Mouse (Mus musculus) 3134 (cell line): ENCODE results near the gene Irf2bp2.
A peak's percentile ranks its signal among the peaks of the same experiment; 100 is the strongest.

ENCODE experiments used
- DNase-seq: peaks from one replicate; pipeline ENCODE4 v3.0.0-alpha.2; 2011; ENCODE audit warnings: low spot score; ENCODE audit not compliant: insufficient read length; ENCODE audit errors: extremely low read depth

The Irf2bp2 gene

DNA sequence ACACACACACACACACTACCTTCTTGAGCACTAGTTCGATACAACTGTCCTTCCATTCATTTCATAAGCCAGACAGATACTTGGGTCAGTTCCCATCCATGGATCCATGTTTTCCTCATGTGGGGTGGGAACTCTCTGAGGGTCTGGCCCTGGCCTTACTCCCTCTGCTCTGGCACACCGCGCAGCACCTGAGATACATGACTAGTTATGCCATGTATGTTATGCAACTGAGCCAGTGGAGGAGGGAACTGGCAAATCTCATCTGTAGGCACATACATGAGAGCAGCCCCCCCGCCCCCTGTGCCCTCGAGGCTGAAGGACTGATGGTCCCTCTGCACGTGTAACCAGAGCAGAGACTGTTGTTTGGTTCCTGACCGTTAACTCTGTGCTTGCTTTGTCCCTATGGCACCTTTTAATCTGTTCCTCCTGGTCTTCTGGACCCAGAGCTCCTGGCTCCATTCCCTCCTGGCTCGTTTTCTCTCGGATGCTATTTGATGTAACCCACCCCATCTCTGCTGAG lies 23.2 kb downstream of the Irf2bp2 start:
- no peak for DNase-seq

GRCm38 (mm10) chr8:126570046-126570445 lies 23.7 kb downstream of the Irf2bp2 start:
- no peak for DNase-seq

- no peak for DNase-seq
Measured at GRCm38 (mm10) chr8:126569638-126570037, 24.1 kb downstream of the Irf2bp2 start.

DNA sequence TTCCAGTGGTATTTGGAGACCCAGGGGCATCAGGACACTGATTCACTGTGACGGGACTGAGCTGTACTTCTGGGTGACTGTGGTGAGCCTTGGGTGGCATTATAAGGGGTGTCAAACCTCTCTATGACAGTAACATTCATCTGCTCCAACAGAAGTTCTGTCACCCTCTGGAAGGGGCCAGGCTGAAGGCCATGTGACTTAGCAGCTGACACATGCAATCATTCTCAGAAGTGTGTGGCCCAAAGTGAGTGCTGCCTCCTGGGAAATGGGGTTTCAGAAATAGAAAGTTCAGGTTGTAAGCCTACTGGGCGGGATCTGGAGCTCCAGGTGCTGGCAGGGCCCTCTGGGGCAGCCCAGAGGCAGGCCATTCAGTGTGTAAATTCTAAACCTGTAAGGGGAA lies 26.1 kb downstream of the Irf2bp2 start:
- peak; percentile 43 for DNase-seq

GRCm38 (mm10) chr8:126566446-126567062 lies 27.2 kb downstream of the Irf2bp2 start:
- peak; percentile 88 for DNase-seq

GRCm38 (mm10) chr8:126565954-126566445 lies 27.8 kb downstream of the Irf2bp2 start:
- DNase-seq: no peak

DNA sequence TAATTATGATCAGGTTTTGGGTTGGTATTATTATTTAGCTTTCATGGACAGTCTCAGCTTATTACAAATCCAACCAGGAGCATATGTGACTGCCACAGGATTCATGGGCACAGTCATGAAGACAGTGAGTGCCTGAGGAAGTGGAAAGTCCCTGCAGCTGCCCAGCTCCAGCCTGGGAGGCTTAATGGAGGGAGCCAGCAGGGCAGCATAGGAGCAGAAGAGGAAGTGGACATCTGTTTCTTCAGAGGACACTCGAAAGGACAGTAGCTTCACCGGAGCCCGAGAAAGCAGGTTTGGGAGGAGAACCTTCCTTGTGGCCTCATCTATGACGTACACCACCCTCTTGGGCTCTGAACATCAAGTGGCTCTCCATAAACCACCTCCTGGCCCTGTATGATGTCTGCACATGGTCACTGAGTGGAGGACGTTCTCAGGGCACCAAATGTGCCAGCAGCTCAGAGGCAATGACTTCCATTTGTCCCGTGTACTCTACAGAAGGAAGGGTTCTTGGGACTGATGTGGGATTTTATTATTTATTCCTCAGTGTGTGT lies 28.5 kb downstream of the Irf2bp2 start:
- no peak for DNase-seq

GRCm38 (mm10) chr8:126564551-126565154 lies 29.1 kb downstream of the Irf2bp2 start:
- DNase-seq: no peak

DNA sequence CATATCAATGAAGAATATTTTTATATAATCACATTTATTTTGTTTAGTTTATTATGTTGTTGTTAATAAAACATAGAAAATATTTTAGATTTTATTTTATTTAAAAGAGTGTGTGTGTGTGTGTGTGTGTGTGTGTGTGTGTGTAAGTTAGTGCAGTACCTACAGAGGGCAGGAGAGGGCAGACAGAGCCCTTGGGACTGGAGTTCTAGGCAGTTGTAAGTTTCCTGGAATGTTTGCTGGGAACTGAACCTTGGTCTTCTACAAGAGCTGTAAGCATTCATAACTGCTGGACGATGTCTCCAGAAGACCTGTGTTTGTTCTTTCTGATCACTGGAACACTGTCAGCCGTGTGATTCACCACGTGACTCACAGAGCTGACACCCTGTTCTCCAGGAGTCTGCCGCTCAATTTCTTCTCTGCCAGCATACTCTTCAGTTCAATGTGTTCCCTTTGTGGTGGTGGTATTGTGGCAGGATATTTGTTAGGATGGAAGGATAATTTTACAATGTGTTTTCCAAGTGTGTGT lies 32.4 kb downstream of the Irf2bp2 start:
- no peak for DNase-seq

GRCm38 (mm10) chr8:126558400-126558953 lies 35.3 kb downstream of the Irf2bp2 start:
- DNase-seq: no peak

DNA sequence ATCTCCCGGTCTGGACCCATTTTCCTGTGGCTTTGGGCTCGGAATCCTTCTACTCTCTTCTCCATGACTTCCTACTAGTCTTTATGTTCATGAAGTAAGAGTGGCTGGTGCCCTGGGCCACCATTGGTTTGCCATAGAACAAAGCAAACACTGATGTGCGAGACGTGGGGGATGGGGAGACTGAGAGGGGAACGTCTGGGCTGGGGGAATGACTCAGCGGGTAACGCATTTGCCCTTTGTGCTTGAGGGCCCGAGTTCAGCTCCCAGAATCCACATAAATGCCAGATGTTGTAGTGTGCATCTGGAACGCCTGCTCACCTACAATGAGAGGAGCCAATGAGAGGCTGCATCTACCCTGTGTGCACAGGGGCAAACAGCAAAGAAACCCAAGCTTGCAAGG lies 36.4 kb downstream of the Irf2bp2 start:
- DNase-seq: no peak

GRCm38 (mm10) chr8:126556691-126557090 lies 37.1 kb downstream of the Irf2bp2 start:
- no peak for DNase-seq

DNA sequence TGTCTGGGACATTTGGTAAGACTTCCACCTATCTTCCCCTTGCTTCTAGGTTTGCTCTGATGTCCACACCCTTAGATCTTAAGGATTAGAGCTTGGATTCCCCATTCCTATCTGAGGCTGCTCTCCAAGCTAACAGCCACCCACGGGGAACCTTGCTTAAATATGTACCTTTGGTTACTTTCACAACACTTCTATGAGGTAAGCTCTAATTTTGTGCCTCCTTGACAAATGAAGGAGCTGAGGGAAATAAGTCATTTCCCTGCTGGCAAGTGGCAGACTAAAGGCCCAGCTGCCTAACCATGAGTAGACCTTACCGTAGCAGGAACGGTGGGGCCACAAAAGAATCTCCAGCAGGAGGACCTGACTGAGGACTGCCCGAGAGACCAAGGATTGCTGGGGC lies 39.0 kb downstream of the Irf2bp2 start:
- no peak for DNase-seq

DNA sequence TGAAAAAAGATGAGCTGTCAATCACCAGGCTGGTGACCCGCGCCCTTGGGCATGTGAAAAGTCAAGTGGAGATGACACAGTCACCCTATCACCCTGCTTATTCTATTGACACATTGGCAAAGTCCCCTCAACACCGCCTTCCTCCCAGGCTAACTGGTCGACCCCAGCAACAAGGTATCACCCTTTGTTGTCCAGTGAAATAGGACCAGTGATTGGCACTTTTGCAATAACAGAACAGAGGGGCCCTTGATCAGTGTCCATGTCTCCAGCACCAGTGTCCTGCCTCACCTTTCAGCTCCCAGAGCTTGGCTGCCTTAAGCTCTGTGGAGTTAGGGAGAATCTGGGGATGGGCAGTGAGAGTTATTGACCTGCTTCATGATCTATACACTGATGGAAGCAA lies 41.9 kb downstream of the Irf2bp2 start:
- DNase-seq: no peak

GRCm38 (mm10) chr8:126550944-126551357 lies 42.8 kb downstream of the Irf2bp2 start:
- peak; percentile 85 for DNase-seq

- DNase-seq: peak; percentile 71
Measured at GRCm38 (mm10) chr8:126547841-126548240, 45.9 kb downstream of the Irf2bp2 start.

- DNase-seq: no peak
Measured at GRCm38 (mm10) chr8:126547361-126547760, 46.4 kb downstream of the Irf2bp2 start.

DNA sequence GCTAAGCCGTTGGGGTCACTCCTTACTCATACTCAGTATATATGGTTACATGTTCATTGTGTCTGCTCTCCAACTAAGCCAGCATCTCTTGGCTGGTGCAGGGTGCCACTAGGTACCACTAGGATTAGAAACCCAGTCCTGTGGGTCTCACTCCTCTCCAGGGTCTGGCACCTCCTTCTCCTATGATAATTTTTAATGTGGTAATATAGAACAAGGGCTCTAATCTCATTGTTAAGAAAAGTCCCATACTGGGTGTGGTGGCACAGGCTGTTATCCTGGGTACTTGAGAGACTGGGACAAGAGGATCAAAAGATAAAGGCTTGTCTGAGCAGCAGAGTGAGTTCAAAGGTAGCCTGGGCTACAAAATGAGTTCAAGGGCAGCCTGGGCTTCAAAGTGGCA lies 47.3 kb downstream of the Irf2bp2 start:
- DNase-seq: no peak

DNA sequence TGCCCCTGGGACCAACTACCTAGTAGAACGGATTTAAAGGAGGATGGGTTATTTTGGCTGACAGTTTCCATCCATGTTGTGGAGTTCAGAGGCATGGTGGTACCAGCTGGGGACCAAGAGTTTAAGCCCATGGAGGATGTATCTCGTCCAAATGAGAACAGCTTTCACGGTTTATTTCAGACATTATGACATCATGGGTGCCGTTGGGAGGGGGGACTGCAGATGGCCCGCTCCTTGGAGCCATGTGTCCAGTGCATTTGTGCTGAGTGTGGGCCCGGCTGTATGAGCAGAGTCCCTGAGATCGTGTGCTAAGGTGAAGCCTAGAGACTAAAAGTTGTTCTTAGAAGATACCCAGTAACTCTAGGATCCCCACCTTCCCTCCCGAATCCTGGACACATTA lies 50.4 kb downstream of the Irf2bp2 start:
- no peak for DNase-seq

DNA sequence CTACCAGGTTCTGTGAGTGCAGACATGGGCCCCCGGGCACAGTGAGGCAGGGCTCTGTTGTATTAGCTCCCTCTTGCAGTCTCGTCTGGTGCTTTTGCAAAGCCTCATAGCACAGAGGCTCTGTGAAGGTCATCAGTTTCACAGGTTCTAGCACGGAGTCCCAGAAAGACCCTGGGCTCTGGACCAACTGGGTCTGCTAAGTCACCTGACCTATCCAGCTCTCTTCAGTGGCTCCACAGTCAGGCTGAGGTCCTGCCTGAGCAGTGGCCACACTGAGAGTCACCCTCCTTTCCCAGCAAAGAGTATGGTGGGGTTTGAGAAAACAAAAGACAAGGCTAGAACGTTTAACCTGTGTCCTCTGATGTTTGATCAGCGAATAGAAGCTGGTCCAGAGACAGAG lies 51.0 kb downstream of the Irf2bp2 start:
- no peak for DNase-seq

DNA sequence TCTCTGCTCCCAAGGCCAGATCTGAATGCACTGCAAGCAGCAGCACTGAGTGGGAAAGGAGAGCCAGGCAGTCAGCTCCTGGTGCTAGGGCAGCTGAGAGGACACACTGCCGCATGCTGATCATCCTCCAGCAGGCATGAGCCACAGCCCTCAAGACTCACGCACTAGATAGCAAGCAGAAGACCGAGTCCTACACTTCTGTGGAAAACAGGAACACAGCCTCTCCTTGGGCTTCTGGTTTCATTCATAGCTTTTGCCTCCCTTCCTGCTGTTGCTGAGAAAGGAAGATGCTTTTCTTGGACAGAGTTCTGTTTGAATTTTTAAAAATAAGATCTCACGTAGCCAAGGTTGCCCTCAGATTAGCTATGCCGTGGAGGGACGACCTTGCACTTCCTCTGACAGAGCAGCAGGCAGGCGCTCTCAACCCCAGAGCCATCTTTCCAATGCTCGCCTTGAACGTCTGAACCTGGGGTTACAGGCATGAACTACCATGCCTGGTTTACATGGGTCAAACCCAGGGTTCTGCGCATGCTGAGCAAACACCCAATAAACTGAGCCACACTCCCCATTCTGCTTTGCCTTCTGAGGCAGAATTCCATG lies 51.6 kb downstream of the Irf2bp2 start:
- no peak for DNase-seq
